Mouse (Mus musculus) macrophage (primary cell): ENCODE results near the gene Acbd5. TPM values are rescaled to one million over a fixed set of nuclear protein-coding genes. Genes with fewer than 3 reads are reported as not detected.
"Not testable (repeated sequence)": the region's sequence is repeated elsewhere in the genome, so short reads cannot be mapped to it uniquely, and the experiment has no call there.

Source experiments
- H3K27ac ChIP-seq: fragments of 350-480 bp; formaldehyde crosslinking; 2 replicates; pipeline ENCODE4 v1.9.0; 2021
- H3K36me3 ChIP-seq: fragments of 350-480 bp; formaldehyde crosslinking; 2 replicates; pipeline ENCODE4 v1.9.0; 2021; ENCODE audit errors: inconsistent target
- H3K4me3 ChIP-seq: fragments of 350-480 bp; formaldehyde crosslinking; 2 replicates; pipeline ENCODE4 v1.9.0; 2021; ENCODE audit errors: inconsistent target
- H3K79me2 ChIP-seq: fragments of 350-480 bp; formaldehyde crosslinking; 2 replicates; pipeline ENCODE4 v1.9.0; 2021; ENCODE audit errors: inconsistent target
- WGBS: methylation state at CpG from one replicate; pipeline ENCODE4 v1.1.7; 2026; ENCODE audit warnings: inconsistent platforms; ENCODE audit not compliant: missing documents; 5-methylcytosine and 5-hydroxymethylcytosine counted together
- polyA plus RNA-seq: library from polyadenylated mRNA; stranded (reverse); fragments of 250-400 nt; gene quantifications from 3 replicates; pipeline ENCODE4 v1.2.4, GENCODE M21; 2018; ENCODE audit warnings: inconsistent platforms

The Acbd5 gene
- polyA plus RNA-seq, 1 experiment from 2014 or later, result 57.0 TPM

DNA sequence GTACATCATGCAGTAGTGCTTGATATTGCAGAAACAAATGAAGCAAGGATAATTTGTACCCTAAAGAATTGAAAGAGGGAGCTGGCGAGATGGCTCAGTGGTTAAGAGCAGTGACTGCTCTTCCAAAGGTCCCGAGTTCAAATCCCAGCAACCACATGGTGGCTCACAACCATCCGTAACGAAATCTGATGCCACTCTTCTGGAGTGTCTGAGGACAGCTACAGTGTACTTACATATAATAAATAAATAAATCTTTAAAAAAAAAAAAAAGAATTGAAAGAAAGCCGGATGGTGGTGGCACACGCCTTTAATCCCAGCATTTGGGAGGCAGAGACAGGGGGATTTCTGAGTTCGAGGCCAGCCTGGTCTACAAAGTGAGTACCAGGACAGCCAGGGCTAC, 27.3 kb upstream of the Acbd5 start:
- H3K79me2 ChIP-seq, result peaks cover 38% of the 10 kb centered on the region
- H3K27ac ChIP-seq, result peak overlapping the region; percentile 96
- not testable (repeated sequence) for H3K4me3 ChIP-seq, H3K36me3 ChIP-seq
- 35% methylated on average over 4 of the region's 7 CpGs for WGBS

DNA sequence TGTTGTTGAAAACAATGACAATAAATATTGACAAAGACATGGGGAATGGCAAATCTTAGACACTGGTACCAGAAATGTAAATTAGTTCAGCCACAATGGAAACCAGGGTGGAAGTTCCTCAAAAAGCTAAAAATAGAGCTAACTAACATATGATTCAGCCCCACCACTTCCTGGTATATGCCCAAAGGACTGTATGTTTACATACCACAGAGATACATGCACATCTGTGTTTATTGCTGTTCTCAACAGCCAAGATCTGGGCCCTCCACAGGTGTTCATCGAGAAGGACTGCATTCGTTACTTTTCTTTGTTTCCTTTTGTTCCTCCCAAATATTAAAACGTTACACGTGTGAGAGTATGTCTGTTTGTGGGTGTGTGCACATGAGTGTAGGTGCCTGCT, 26.5 kb upstream of the Acbd5 start:
- Histone ChIP-seq H3K27ac (peak overlapping the region; percentile 96), H3K4me3 (no peak overlapping the region), H3K79me2 (peaks cover 31% of the 10 kb centered on the region), H3K36me3 (no peaks in the 10 kb centered on the region)
- 2% methylated on average over 4 of the region's 4 CpGs for WGBS

GRCm38 (mm10) chr2:23042189-23042588, 25.8 kb upstream of the Acbd5 start:
- Histone ChIP-seq H3K27ac (peak overlapping the region; percentile 96), H3K4me3 (no peak overlapping the region), H3K79me2 (peaks cover 23% of the 10 kb centered on the region), H3K36me3 (no peaks in the 10 kb centered on the region)
- WGBS, result 80% methylated on average over 2 of the region's 3 CpGs

- Histone ChIP-seq H3K4me3 (no peak overlapping the region), H3K27ac (no peak overlapping the region), H3K36me3 (no peaks in the 10 kb centered on the region), H3K79me2 (no peaks in the 10 kb centered on the region)
- 60% methylated on average over 1 of the region's 1 CpGs for WGBS
Observed at GRCm38 (mm10) chr2:23045703-23046102, 22.3 kb upstream of the Acbd5 start.

DNA sequence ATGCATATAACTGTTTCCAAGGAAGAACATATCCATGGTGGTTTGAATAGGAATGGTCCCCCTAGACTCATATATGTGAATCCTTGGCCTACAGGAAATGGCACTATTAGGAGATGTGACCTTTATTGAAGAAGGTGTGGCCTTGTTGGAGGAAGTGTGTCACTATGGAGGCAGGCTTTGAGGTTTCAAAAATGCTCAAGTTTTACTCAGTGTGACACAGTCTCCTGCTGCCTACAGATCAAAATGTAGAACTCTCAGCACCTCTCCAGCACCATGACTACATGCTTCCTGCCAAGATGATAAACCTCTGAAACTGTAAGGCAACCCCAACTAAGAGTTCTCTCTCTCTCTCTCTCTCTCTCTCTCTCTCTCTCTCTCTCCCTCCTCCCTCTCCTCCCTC, 20.0 kb upstream of the Acbd5 start:
- H3K79me2 ChIP-seq, result no peaks in the 10 kb centered on the region
- no peak overlapping the region for H3K27ac ChIP-seq

GRCm38 (mm10) chr2:23051890-23052289, 16.1 kb upstream of the Acbd5 start:
- WGBS, result 80% methylated on average over 2 of the region's 2 CpGs
- Histone ChIP-seq H3K4me3 (no peak overlapping the region), H3K36me3 (no peaks in the 10 kb centered on the region), H3K27ac (peak overlapping the region; percentile 64), H3K79me2 (no peaks in the 10 kb centered on the region)

More for the DNA sequence above, 20.0 kb upstream of the Acbd5 start:
- H3K36me3 ChIP-seq, result no peaks in the 10 kb centered on the region
- no peak overlapping the region for H3K4me3 ChIP-seq

- Histone ChIP-seq H3K79me2 (no peaks in the 10 kb centered on the region), H3K36me3 (no peaks in the 10 kb centered on the region), H3K4me3 (no peak overlapping the region), H3K27ac (peak overlapping the region; percentile 64)
- 8% methylated on average over 6 of the region's 6 CpGs for WGBS
Observed at GRCm38 (mm10) chr2:23052523-23052922, 15.4 kb upstream of the Acbd5 start.

- Histone ChIP-seq H3K79me2 (peaks cover 38% of the 10 kb centered on the region), H3K4me3 (peak overlapping the region; percentile 85), H3K27ac (peak overlapping the region; percentile 86), H3K36me3 (no peaks in the 10 kb centered on the region)
- 1% methylated on average over 21 of the region's 21 CpGs for WGBS
Observed at GRCm38 (mm10) chr2:23068370-23068737, 387 bp downstream of the Acbd5 start.

DNA sequence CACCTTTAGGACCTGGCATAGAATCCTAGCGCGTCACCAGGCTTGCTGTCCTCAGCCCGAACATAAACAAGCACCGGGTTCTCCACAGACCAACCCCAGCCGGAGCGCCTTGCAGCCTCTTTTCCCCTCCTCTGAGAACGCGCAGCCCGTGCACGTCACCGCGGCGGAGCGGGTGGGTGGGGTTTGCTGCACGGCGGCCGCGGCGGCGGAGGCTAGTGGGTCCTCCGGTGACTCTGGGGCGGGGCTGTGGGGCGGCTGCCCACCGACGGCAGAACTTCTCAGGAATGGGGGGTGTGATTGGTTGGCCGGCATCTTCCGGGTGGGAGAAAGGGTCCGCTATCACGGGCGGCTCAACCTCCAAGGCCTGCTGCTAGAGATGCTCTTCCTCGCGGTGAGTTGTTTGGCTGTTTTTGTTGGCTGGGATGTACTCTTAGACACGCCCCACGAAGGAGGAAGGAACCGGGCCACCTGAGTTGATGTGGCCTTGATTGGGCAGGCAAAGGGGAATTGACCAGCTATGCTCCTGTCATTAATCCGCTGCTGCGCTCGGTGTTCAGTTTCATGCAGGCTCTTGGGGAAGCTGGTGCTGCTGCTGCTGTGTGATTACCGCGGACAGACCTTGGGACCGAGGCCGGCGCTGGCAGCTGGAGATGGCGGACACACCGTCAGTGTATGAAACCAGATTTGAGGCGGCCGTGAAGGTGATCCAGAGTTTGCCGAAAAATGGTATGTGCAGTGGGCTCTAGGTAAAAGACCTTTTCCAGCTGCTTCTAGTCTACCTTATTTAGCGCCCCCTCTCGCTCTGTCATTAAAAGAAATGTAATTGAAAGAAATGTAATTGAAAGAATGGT, 1.2 kb downstream of the Acbd5 start:
- peaks cover 46% of the 10 kb centered on the region for H3K79me2 ChIP-seq
- H3K27ac ChIP-seq, result peak overlapping the region; percentile 86
- peak overlapping the region; percentile 85 for H3K4me3 ChIP-seq
- WGBS, result under 1% methylated on average over 45 of the region's 50 CpGs
- H3K36me3 ChIP-seq, result no peaks in the 10 kb centered on the region

- no peak overlapping the region for H3K4me3 ChIP-seq
Observed at GRCm38 (mm10) chr2:23070491-23070890, 2.5 kb downstream of the Acbd5 start.

GRCm38 (mm10) chr2:23071406-23071805, 3.4 kb downstream of the Acbd5 start:
- Histone ChIP-seq H3K4me3 (no peak overlapping the region), H3K27ac (no peak overlapping the region), H3K79me2 (peaks cover 68% of the 10 kb centered on the region), H3K36me3 (peaks cover 21% of the 10 kb centered on the region)
- WGBS, result 100% methylated on average over 1 of the region's 1 CpGs

More at GRCm38 (mm10) chr2:23070491-23070890, 2.5 kb downstream of the Acbd5 start:
- WGBS, result 100% methylated on average over 2 of the region's 2 CpGs
- Histone ChIP-seq H3K36me3 (peaks cover 11% of the 10 kb centered on the region), H3K79me2 (peaks cover 59% of the 10 kb centered on the region), H3K27ac (no peak overlapping the region)

- Histone ChIP-seq H3K36me3 (peaks cover 41% of the 10 kb centered on the region), H3K27ac (no peak overlapping the region), H3K79me2 (peaks cover 55% of the 10 kb centered on the region), H3K4me3 (no peak overlapping the region)
Observed at GRCm38 (mm10) chr2:23075846-23076245, 7.9 kb downstream of the Acbd5 start.

DNA sequence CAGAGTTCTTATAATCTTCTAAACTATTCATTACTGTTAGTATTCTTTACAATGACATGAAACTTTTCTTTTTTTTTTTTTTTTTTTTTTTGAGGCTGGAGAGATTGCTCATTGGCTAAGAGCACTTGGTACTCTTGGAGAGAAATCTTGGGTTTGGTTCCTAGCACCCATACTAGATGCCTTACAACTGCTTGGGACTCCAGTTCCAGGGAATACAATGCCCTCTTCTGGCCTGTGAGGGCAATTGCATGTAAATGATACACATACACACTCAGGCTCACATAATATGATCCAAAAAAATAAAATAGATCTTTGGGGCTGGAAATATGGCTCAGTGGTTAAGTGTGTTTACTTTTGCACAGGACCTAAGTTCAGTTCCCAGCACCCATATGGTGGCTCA, 8.8 kb downstream of the Acbd5 start:
- Histone ChIP-seq H3K79me2 (peaks cover 45% of the 10 kb centered on the region), H3K4me3 (no peak overlapping the region), H3K36me3 (peaks cover 50% of the 10 kb centered on the region), H3K27ac (no peak overlapping the region)

DNA sequence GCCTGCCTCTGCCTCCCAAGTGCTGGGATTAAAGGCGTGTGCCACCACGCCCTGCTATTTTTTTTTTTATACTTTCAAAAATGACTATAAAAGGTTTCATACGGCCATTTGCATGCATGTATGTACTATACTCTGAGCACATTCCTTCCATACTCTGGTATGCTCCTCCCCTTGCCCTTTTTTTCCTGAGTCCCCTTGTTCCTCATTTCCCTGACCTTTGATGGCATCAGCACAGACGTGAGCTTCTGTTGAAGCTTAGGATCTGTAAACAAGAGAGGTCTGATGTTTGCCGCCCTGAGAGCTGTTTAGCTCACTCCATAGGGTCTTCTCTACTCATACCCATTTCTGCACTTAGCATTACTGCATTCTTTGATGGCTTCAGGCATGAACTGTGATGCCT, 9.7 kb downstream of the Acbd5 start:
- Histone ChIP-seq H3K79me2 (peaks cover 36% of the 10 kb centered on the region), H3K36me3 (peaks cover 55% of the 10 kb centered on the region), H3K27ac (no peak overlapping the region), H3K4me3 (no peak overlapping the region)
- WGBS, result 82% methylated on average over 5 of the region's 5 CpGs

- Histone ChIP-seq H3K79me2 (peaks cover 27% of the 10 kb centered on the region), H3K4me3 (no peak overlapping the region), H3K27ac (no peak overlapping the region), H3K36me3 (peaks cover 63% of the 10 kb centered on the region)
- 95% methylated on average over 2 of the region's 2 CpGs for WGBS
Observed at GRCm38 (mm10) chr2:23078588-23078987, 10.6 kb downstream of the Acbd5 start.

GRCm38 (mm10) chr2:23084540-23084939, 16.6 kb downstream of the Acbd5 start:
- Histone ChIP-seq H3K4me3 (no peak overlapping the region), H3K79me2 (peaks cover 4% of the 10 kb centered on the region; the same call in 1 of the 2 replicates), H3K36me3 (peaks cover 50% of the 10 kb centered on the region), H3K27ac (no peak overlapping the region)
- WGBS, result 87% methylated on average over 2 of the region's 8 CpGs
